Mouse (Mus musculus) lung, embryonic 14.5 days (tissue): ENCODE data around the gene Rpl10. TPM values are rescaled to one million over a fixed set of nuclear protein-coding genes. Genes with fewer than 3 reads are reported as not detected.

Experiments
- ATAC-seq: fragments of 200-750 bp; cut with Nextera tagmentation; 2 replicates; pipeline ENCODE4 v1.8.0; 2017; ENCODE audit warnings: mild to moderate bottlenecking, moderate TSS enrichment, moderate library complexity; ENCODE audit not compliant: insufficient read depth
- DNase-seq: peaks from one replicate; pipeline ENCODE4 v3.0.0-alpha.2; 2015
- H3K27ac ChIP-seq: fragments of 300-500 bp; sonication (generic); 2 replicates; pipeline ENCODE4 v1.5.1; 2014; ENCODE audit warnings: low read depth, mild to moderate bottlenecking, moderate library complexity
- H3K27me3 ChIP-seq: fragments of 300-500 bp; sonication (generic); 2 replicates; pipeline ENCODE4 v1.6.1; 2014; ENCODE audit warnings: low read length, control low read depth; ENCODE audit not compliant: insufficient read depth
- H3K36me3 ChIP-seq: fragments of 300-500 bp; sonication (generic); 2 replicates; pipeline ENCODE4 v1.6.1; 2014; ENCODE audit warnings: control low read depth; ENCODE audit not compliant: insufficient read depth
- H3K4me1 ChIP-seq: fragments of 300-500 bp; sonication (generic); 2 replicates; pipeline ENCODE4 v1.6.1; 2014; ENCODE audit warnings: antibody characterized with exemption, control low read depth; ENCODE audit not compliant: insufficient read depth
- H3K4me2 ChIP-seq: fragments of 300-500 bp; sonication (generic); 2 replicates; pipeline ENCODE4 v1.6.1; 2014; ENCODE audit warnings: mild to moderate bottlenecking
- H3K4me3 ChIP-seq: fragments of 300-500 bp; sonication (generic); 2 replicates; pipeline ENCODE4 v1.5.1; 2014; ENCODE audit warnings: low read depth, low read length
- H3K9ac ChIP-seq: fragments of 300-500 bp; sonication (generic); 2 replicates; pipeline ENCODE4 v1.6.1; 2014
- H3K9me3 ChIP-seq: fragments of 300-500 bp; sonication (generic); 2 replicates; pipeline ENCODE4 v1.6.1; 2016; ENCODE audit warnings: low read depth, low read length, control low read depth
- CTCF ChIP-seq: IDR thresholded peaks from 2 replicates; pipeline ENCODE4 v1.5.1; 2016; ENCODE audit warnings: antibody characterized with exemption, low read depth
- WGBS: fragments of 180-500 bp; shearing (Covaris S2); extraction: QIAGEN DNeasy Blood & Tissue Kit; methylation state at CpG from one replicate; pipeline ENCODE4 v1.1.7; 2014; 5-methylcytosine and 5-hydroxymethylcytosine counted together
- polyA plus RNA-seq: library from polyadenylated mRNA; unstranded; fragments of >200 nt; fragmentation: Nextera tagmentation; extraction: Ambion mirVana; gene quantifications from 2 replicates; pipeline ENCODE4 v1.2.1, GENCODE M21; 2014

Gene Rpl10
- polyA plus RNA-seq, 1 experiment from 2014 or later = 995 TPM

GRCm38 (mm10) chrX:74254888-74255565 is 15.6 kb upstream of the Rpl10 start:
- Histone ChIP-seq H3K9me3 (no peaks in the 10 kb centered on the region), H3K4me2 (peak overlapping the region; percentile 74), H3K36me3 (peaks cover 28% of the 10 kb centered on the region), H3K27ac (peak overlapping the region; percentile 92), H3K4me3 (peak overlapping the region; percentile 62), H3K4me1 (no peaks in the 10 kb centered on the region), H3K9ac (peak overlapping the region; percentile 76), H3K27me3 (no peaks in the 10 kb centered on the region)
- WGBS = 19% methylated on average over 31 of the region's 31 CpGs
- TF ChIP-seq CTCF = no peak
- DNase-seq (no peak), ATAC-seq (peak; percentile 16; the same call in 1 of the 2 replicates)

DNA sequence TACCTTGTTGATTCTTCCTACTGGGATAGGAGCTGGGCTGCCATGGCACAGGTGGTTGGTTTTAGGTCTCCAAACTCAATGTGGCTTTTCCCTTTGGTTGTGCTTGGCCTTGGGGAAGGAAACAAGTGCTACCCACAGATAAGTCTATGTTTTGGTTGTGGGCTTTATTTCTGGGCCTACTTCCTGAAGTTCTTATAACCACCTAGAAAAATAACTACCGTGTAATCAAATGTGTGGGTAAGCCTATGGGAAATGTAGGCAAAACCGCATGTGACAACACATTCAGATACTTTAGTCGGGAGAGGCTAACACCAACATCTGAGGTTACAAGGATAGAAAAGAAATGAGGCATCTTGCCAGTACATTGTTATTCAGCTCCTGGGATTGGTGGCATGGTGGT is 12.9 kb upstream of the Rpl10 start:
- ATAC-seq = no peak
- 99% methylated on average over 3 of the region's 3 CpGs for WGBS
- no peak for TF ChIP-seq CTCF

DNA sequence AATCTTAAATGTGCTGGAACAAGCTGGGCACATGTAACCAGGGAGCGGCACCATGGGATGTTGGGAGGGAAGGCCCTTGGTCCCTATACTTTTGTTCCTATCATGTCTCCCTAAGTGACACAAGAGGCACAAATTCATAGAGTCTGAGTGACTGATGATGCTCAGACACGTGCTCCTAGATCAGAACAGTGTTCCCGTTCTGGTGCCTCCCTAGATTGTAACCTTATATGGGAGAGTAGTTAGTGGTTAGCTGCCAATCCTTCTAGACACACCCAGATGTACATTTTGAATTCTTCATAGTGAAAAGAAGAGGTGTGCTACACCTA is 913 bp upstream of the Rpl10 start:
- ATAC-seq (peak; percentile 44), DNase-seq (no peak)
- no peaks in the 10 kb centered on the region for H3K4me1 ChIP-seq
- H3K4me3 ChIP-seq = peak overlapping the region; percentile 58
- H3K9me3 ChIP-seq = no peaks in the 10 kb centered on the region
- H3K36me3 ChIP-seq = peaks cover 10% of the 10 kb centered on the region; the same call in 1 of the 2 replicates
- H3K27me3 ChIP-seq = no peaks in the 10 kb centered on the region
- H3K4me2 ChIP-seq = peak overlapping the region; percentile 58
- TF ChIP-seq CTCF = no peak
- H3K9ac ChIP-seq = peak overlapping the region; percentile 50
- 20% methylated on average over 3 of the region's 3 CpGs for WGBS
- peak overlapping the region; percentile 92 for H3K27ac ChIP-seq

More for the DNA sequence above, 12.9 kb upstream of the Rpl10 start:
- Histone ChIP-seq H3K27me3 (no peaks in the 10 kb centered on the region), H3K36me3 (peaks cover 28% of the 10 kb centered on the region), H3K4me3 (no peak overlapping the region), H3K9me3 (no peaks in the 10 kb centered on the region), H3K9ac (no peak overlapping the region), H3K4me1 (no peaks in the 10 kb centered on the region), H3K4me2 (no peak overlapping the region), H3K27ac (no peak overlapping the region)
- no peak for DNase-seq

DNA sequence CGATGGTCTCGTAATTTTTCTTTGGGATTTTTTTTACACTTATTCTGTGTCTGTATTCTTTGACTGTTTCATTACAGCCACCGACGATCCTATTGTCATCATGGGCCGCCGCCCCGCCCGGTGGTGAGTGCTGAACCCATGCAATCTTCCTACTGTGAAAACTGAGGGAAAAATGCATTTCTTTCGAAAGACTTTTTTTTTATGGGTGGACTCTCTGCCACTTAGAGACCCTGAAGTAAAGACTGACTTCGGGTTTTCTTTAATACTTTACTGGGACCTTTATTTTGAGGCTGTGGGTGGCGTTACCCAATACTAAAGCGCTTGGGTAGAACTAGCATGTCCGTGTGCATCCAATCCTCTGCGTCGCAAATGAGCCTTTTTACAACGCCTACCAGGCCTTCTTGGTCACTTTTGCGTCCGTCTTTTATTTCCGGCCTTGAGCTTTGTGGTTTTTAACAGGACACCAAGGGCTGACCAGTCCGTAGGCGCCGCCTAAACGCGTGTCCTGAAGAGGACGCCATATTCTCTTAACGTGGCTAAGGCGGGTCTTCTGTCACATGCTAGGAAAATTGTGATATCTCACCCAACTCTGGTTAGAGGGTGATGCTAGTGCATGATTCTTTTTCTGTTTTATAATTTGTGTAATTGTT is 415 bp downstream of the Rpl10 start:
- peak; percentile 56 for DNase-seq
- no peaks in the 10 kb centered on the region for H3K9me3 ChIP-seq
- TF ChIP-seq CTCF = no peak
- H3K4me2 ChIP-seq = peak overlapping the region; percentile 63
- ATAC-seq = no peak
- H3K27me3 ChIP-seq = no peaks in the 10 kb centered on the region
- H3K36me3 ChIP-seq = peaks cover 10% of the 10 kb centered on the region; the same call in 1 of the 2 replicates
- peak overlapping the region; percentile 58 for H3K4me3 ChIP-seq
- peak overlapping the region; percentile 79 for H3K9ac ChIP-seq
- H3K27ac ChIP-seq = peak overlapping the region; percentile 77
- WGBS = 9% methylated on average over 27 of the region's 27 CpGs
- no peaks in the 10 kb centered on the region for H3K4me1 ChIP-seq

GRCm38 (mm10) chrX:74273422-74274322 is 3.1 kb downstream of the Rpl10 start:
- H3K27ac ChIP-seq = no peak overlapping the region
- no peak overlapping the region for H3K9ac ChIP-seq
- H3K4me1 ChIP-seq = no peaks in the 10 kb centered on the region
- H3K4me3 ChIP-seq = no peak overlapping the region
- DNase-seq = peak; percentile 38
- WGBS = 27% methylated on average over 10 of the region's 10 CpGs
- no peaks in the 10 kb centered on the region for H3K9me3 ChIP-seq
- no peak for ATAC-seq
- H3K27me3 ChIP-seq = no peaks in the 10 kb centered on the region
- H3K36me3 ChIP-seq = peaks cover 10% of the 10 kb centered on the region; the same call in 1 of the 2 replicates
- H3K4me2 ChIP-seq = no peak overlapping the region
- TF ChIP-seq CTCF = no peak

- no peak for DNase-seq
- no peak for TF ChIP-seq CTCF
- no peak overlapping the region for H3K27ac ChIP-seq
- 65% methylated on average over 8 of the region's 8 CpGs for WGBS
- H3K9me3 ChIP-seq = no peaks in the 10 kb centered on the region
- no peak for ATAC-seq
- no peaks in the 10 kb centered on the region for H3K4me1 ChIP-seq
- H3K36me3 ChIP-seq = peaks cover 5% of the 10 kb centered on the region; the same call in 1 of the 2 replicates
- H3K9ac ChIP-seq = no peak overlapping the region
- H3K4me2 ChIP-seq = no peak overlapping the region
- H3K4me3 ChIP-seq = no peak overlapping the region
- H3K27me3 ChIP-seq = no peaks in the 10 kb centered on the region
Measured at GRCm38 (mm10) chrX:74277916-74278315, 7.3 kb downstream of the Rpl10 start.
